Mouse (Mus musculus): ENCODE measurements around the gene Csmd2. TPM values are rescaled to one million over a fixed set of nuclear protein-coding genes. Genes with fewer than 3 reads are reported as not detected.

The Csmd2 gene
- polyA plus RNA-seq, 1 experiment from 2014 or later = 9.1 TPM

DNA sequence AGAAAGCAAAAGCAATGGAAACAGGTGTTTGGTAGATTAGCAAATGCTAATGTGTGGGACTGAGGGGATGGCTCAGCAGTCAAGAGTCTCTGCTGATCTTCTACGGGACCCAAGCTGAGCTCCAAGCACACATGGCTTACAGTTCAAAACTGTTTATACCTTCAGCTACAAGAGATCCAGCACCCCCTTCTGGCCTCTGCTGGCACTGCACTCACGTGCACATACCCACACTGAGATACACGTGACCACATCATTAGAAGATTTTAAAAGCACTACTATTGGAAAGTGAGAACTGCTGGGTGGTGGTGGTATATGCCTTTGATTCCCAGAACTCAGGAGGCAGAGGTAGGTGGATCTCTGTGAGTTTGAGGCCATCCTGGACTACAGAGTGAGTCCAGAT, 417.9 kb downstream of the Csmd2 start:
- no peak overlapping the region for H3K9ac ChIP-seq
- no peak overlapping the region for H3K27ac ChIP-seq (replicated peaks)
- no peaks in the 10 kb centered on the region for H3K9me3 ChIP-seq
- H3K4me1 ChIP-seq (replicated peaks) = peaks cover 14% of the 10 kb centered on the region
- no peak overlapping the region for H3K4me2 ChIP-seq
- H3K4me3 ChIP-seq = no peak overlapping the region
- ATAC-seq (ENCODE audit: low read depth) = no peak
- 97% methylated on average over 3 of the region's 3 CpGs for WGBS
- H3K36me3 ChIP-seq = peaks cover 5% of the 10 kb centered on the region; the same call in 1 of the 2 replicates
- no peaks in the 10 kb centered on the region for H3K27me3 ChIP-seq

DNA sequence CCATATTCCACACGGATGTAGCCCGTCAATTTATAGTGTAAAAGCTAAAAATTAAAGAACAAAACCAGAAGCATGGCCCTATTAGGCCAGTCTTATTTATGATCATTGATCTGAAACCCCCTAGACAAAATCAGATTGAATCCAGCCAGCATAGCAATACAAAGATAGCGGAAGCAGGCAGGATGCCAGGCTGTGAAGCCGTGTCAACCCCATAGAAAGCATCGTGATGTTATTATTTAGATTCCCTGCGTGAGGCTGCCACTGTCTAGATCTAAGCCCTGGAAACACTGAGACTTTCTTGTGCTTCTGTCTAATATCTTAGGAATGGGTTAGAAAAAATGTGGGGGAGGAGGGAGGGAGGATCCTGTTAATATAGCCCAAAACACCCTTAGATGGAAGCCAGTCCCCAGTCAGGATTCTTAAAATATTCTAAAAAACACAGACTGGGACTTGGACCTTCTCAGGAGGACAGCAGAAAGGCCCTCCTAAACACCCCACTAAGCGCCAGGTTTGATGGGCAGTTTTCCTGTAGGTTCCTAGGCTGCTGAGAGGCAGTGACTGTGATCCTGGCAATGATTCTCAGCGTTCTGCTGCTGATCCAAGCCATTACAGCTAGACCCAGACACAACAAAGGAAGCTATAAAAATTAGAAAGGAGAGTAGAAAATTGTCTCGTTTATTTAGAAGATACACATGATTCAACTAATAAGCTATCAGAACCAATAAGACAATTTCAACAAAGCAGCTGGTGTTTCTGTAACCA, 419.6 kb downstream of the Csmd2 start:
- WGBS = 50% methylated on average over 9 of the region's 9 CpGs
- Histone ChIP-seq H3K9ac (no peak overlapping the region), H3K4me3 (no peak overlapping the region), H3K27ac (replicated peaks) (peak overlapping the region; percentile 67), H3K9me3 (no peaks in the 10 kb centered on the region), H3K4me1 (replicated peaks) (peaks cover 14% of the 10 kb centered on the region), H3K4me2 (no peak overlapping the region), H3K36me3 (peaks cover 11% of the 10 kb centered on the region; the same call in 1 of the 2 replicates), H3K27me3 (no peaks in the 10 kb centered on the region)
- no peak for ATAC-seq (ENCODE audit: low read depth)

GRCm38 (mm10) chr4:128411941-128412630, 424.4 kb downstream of the Csmd2 start:
- Histone ChIP-seq H3K4me3 (no peak overlapping the region), H3K27ac (replicated peaks) (no peak overlapping the region), H3K4me2 (no peak overlapping the region), H3K9me3 (no peaks in the 10 kb centered on the region), H3K36me3 (peaks cover 38% of the 10 kb centered on the region), H3K27me3 (no peaks in the 10 kb centered on the region), H3K9ac (no peak overlapping the region), H3K4me1 (replicated peaks) (peaks cover 12% of the 10 kb centered on the region)
- ATAC-seq (ENCODE audit: low read depth) = no peak
- 80% methylated on average over 7 of the region's 7 CpGs for WGBS

DNA sequence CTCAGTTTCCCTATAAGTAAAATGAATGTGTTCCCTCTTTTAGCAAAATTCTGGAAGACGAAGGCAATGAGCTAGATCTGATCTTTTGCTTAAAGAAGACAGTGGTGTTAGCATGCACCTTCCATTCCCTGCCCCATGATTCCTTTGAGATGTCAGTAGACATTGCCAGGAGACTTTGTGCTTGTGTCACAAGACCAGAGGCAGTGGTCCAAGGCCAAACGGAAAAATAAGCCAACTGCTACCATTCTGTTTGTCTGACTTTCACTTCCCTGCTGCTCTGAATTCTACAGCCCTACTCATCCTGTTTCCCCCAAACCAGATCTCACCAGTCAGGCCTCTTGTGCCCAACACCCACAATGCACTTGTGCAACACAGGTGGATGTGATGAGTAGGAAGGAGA, 427.1 kb downstream of the Csmd2 start:
- Histone ChIP-seq H3K36me3 (peaks cover 48% of the 10 kb centered on the region), H3K27me3 (no peaks in the 10 kb centered on the region), H3K4me2 (no peak overlapping the region), H3K9me3 (no peaks in the 10 kb centered on the region), H3K9ac (no peak overlapping the region), H3K27ac (replicated peaks) (no peak overlapping the region), H3K4me3 (no peak overlapping the region), H3K4me1 (replicated peaks) (peaks cover 3% of the 10 kb centered on the region; the same call in 1 of the 2 replicates)
- no peak for ATAC-seq (ENCODE audit: low read depth)
- 93% methylated on average over 2 of the region's 2 CpGs for WGBS

- peak; percentile 81; the same call in 1 of the 2 replicates for ATAC-seq (ENCODE audit: low read depth)
- Histone ChIP-seq H3K9me3 (no peaks in the 10 kb centered on the region), H3K4me3 (no peak overlapping the region), H3K27me3 (no peaks in the 10 kb centered on the region), H3K4me2 (no peak overlapping the region), H3K27ac (replicated peaks) (peak overlapping the region; percentile 56), H3K9ac (no peak overlapping the region), H3K4me1 (replicated peaks) (peaks cover 34% of the 10 kb centered on the region), H3K36me3 (peaks cover 21% of the 10 kb centered on the region)
- 35% methylated on average over 7 of the region's 7 CpGs for WGBS
Observed at GRCm38 (mm10) chr4:128419988-128420617, 432.4 kb downstream of the Csmd2 start.

DNA sequence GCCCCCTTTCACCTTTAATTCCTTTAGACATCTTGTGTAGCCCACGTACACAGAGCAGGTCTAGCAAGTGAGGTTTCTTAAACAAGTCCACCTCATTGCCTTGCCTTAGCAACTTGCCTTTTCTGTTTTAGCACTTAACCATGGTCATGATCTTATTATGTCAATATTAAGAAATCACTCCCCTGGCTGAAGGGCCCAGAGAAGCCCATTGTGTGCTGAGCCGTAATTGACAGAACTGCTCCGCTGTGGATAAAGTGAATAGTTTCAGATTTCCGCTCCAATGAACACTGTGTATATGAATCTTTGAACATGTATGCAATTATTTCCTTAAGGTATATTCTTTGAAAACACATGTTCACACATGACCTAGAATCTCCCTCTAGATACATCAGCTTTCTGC, 434.8 kb downstream of the Csmd2 start:
- Histone ChIP-seq H3K4me1 (replicated peaks) (peaks cover 42% of the 10 kb centered on the region), H3K4me2 (no peak overlapping the region), H3K27me3 (no peaks in the 10 kb centered on the region), H3K4me3 (no peak overlapping the region), H3K9ac (no peak overlapping the region), H3K9me3 (no peaks in the 10 kb centered on the region), H3K27ac (replicated peaks) (no peak overlapping the region; the same call in 1 of the 2 replicates), H3K36me3 (0 out of 2 replicates have a peak, but pooled peaks cover 12% of the 10 kb centered on the region)
- ATAC-seq (ENCODE audit: low read depth) = no peak
- WGBS = 47% methylated on average over 4 of the region's 4 CpGs

DNA sequence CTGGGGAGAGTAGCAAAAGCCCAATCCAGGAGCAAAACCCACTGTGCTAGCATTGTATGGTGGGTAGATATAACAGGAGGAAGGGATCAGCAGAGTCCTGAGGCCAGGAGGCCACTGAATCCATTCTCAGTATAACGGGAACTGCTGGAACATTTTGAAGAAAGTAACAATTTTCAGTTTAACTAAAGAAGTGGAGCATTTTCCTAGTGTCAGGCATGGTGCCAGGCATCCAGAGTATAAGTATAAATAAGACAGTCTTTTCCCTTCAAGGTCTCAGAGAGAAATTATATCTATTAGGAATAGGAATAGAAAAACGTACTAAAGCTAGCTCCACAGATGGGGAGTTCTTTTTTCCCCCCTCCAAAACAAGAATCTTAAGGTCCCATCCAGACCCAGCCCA, 437.7 kb downstream of the Csmd2 start:
- Histone ChIP-seq H3K27me3 (no peaks in the 10 kb centered on the region), H3K27ac (replicated peaks) (no peak overlapping the region), H3K9me3 (no peaks in the 10 kb centered on the region), H3K36me3 (0 out of 2 replicates have a peak, but pooled peaks cover 8% of the 10 kb centered on the region), H3K4me1 (replicated peaks) (peaks cover 58% of the 10 kb centered on the region), H3K4me2 (no peak overlapping the region), H3K9ac (no peak overlapping the region), H3K4me3 (no peak overlapping the region)
- no peak for ATAC-seq (ENCODE audit: low read depth)
- WGBS = 77% methylated on average over 2 of the region's 2 CpGs

DNA sequence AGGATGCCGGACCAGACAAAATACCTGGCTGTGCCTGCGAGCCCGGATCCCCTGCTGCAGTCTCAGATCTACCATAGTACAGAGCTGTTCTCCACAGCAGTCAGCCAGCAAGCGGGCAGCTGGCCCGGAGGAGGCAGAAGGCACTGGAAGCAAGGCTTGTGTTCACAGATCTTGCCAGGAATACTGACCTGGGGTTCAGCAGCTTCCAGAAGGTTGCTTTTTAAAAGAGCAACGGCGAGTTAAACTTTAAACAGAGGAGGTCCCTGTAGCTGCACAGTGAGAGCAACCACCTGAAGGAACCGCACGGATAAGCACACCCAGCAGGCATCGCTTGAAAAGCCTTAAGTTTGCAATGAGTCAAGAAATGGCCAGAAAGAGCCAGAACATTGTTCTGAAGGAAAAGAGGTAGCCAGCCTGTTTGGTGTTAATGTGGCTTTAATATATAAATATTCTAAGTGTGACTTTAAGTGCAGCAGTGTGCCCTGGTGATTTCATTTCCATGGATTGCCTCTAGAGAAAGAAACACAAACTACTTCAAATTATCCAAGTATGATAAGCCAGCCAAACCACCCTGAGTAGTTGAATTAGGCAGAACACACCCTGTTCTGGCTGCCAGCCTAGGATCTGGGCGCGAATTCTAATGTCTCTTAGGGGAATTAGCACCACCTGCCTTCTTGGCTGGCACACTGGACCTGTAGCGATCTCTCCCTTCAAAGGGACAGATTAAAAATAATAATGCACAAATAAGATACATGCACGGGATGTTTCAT, 439.8 kb downstream of the Csmd2 start:
- WGBS = 85% methylated on average over 14 of the region's 14 CpGs
- Histone ChIP-seq H3K4me2 (no peak overlapping the region), H3K36me3 (0 out of 2 replicates have a peak, but pooled peaks cover 9% of the 10 kb centered on the region)

DNA sequence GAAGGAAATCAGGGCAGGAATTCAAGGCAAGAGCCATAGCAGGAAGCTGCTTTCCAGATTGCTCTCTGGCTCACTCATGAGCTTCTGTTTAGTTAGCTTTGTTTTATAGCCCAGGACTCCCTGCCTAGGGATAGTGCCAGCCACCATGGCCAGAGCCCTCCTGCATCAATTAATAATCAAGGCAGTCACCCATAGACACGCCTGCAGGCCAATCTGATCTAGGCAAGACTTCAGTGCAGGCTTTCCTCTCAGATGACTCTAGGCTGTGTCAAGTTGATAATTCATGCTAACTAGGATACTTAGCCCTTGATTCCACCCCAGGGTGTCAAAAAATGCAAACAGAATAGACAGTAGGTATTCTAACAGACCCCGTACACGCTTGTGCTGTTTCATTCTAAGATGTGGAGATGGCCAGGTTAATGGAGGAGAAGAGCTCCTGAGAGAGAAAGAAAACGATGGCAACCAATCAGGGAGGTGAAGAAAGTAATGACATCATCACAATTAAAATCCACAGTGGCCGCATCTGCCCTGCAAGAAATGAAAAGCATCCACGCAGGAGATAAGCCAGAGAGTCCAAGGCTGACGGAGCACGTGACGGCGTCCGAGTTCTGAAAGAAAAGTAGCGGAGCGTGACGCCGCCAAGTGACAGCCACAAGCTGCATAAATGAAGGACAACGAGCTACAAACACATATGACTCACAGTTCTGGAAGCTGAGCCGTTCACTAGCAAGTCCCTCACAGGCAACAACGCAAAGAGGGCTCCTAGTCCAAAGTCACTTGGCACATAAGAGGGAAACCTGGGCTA, 440.8 kb downstream of the Csmd2 start:
- no peak overlapping the region for H3K4me3 ChIP-seq
- peak overlapping the region; percentile 70 for H3K27ac ChIP-seq (replicated peaks)
- WGBS = 43% methylated on average over 18 of the region's 18 CpGs
- H3K4me1 ChIP-seq (replicated peaks) = peaks cover 35% of the 10 kb centered on the region
- no peaks in the 10 kb centered on the region for H3K9me3 ChIP-seq
- peak; percentile 66 for ATAC-seq (ENCODE audit: low read depth)
- H3K4me2 ChIP-seq = peak overlapping the region; percentile 0
- no peak overlapping the region for H3K9ac ChIP-seq
- 0 out of 2 replicates have a peak, but pooled peaks cover 9% of the 10 kb centered on the region for H3K36me3 ChIP-seq
- no peaks in the 10 kb centered on the region for H3K27me3 ChIP-seq

More for the DNA sequence above, 439.8 kb downstream of the Csmd2 start:
- Histone ChIP-seq H3K9me3 (no peaks in the 10 kb centered on the region), H3K4me3 (no peak overlapping the region), H3K9ac (no peak overlapping the region), H3K4me1 (replicated peaks) (peaks cover 39% of the 10 kb centered on the region), H3K27me3 (no peaks in the 10 kb centered on the region), H3K27ac (replicated peaks) (no peak overlapping the region; the same call in 1 of the 2 replicates)
- ATAC-seq (ENCODE audit: low read depth) = no peak

DNA sequence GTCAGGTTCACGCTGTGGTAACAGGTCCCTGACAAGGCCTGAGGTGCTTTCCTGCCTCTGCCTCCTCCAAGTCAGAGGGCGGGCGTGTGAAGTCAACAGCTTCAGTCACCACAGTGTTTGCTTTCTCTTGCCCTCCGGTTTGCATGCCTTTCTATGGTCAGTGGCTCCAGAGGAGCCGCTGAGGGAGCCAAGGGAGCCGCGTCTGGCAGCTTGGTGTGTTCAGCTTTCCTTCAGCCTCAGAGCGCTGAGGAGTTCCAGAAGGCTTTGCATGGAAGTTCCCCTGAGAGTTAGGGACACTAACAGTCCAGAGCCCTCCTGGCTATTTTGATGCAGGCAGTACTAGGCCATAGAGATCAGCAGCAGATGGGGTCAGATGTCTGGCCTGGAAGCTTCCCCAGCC, 441.9 kb downstream of the Csmd2 start:
- Histone ChIP-seq H3K4me1 (replicated peaks) (peaks cover 33% of the 10 kb centered on the region), H3K27ac (replicated peaks) (peak overlapping the region; percentile 70; the same call in 1 of the 2 replicates), H3K4me2 (no peak overlapping the region), H3K9ac (no peak overlapping the region), H3K4me3 (no peak overlapping the region), H3K9me3 (no peaks in the 10 kb centered on the region), H3K27me3 (no peaks in the 10 kb centered on the region), H3K36me3 (0 out of 2 replicates have a peak, but pooled peaks cover 9% of the 10 kb centered on the region)
- no peak for ATAC-seq (ENCODE audit: low read depth)
- WGBS = 81% methylated on average over 8 of the region's 8 CpGs

DNA sequence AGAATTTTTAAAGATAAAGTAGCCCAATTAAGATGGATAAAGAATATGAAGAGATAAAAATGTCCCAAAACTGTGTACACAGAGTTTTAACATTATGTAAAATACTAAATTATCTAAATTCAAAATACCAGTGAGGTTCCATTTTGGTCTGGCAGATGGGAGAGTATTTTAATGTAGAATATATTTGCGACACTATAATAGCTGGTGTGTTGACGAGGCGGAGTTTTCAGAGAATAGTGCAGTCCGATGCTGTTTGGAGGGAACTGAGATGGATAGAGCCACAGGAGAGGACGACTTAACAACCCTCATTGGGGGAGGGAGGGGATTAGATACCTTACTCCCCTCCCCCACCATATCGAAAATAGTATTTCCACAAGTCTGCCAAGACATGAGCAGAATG, 452.9 kb downstream of the Csmd2 start:
- Histone ChIP-seq H3K27me3 (no peaks in the 10 kb centered on the region), H3K36me3 (peaks cover 15% of the 10 kb centered on the region; the same call in 1 of the 2 replicates), H3K4me1 (replicated peaks) (peaks cover 18% of the 10 kb centered on the region), H3K9ac (no peak overlapping the region), H3K27ac (replicated peaks) (no peak overlapping the region), H3K4me3 (no peak overlapping the region), H3K9me3 (no peaks in the 10 kb centered on the region), H3K4me2 (no peak overlapping the region)
- no peak for ATAC-seq (ENCODE audit: low read depth)
- WGBS = 84% methylated on average over 6 of the region's 6 CpGs
